Mouse (Mus musculus) left cerebral cortex, adult 9 months (tissue): ENCODE results near the gene Sorcs3.
A peak's percentile ranks its signal among the peaks of the same experiment; 100 is the strongest.

Experiments
- DNase-seq, 2 experiments: peaks; one replicate each; pipeline ENCODE4 v3.0.0; 2022; ENCODE audit warnings: low spot score in 2 of 2

The Sorcs3 gene

GRCm38 (mm10) chr19:48821283-48821715, 615.5 kb downstream of the Sorcs3 start:
- DNase-seq: peak in 1 of 2 experiments; percentile 15

GRCm38 (mm10) chr19:48834342-48834741, 628.5 kb downstream of the Sorcs3 start:
- DNase-seq: no peak

- DNase-seq: no peak
Measured at GRCm38 (mm10) chr19:48839418-48839817, 633.6 kb downstream of the Sorcs3 start.

- DNase-seq: no peak
Measured at GRCm38 (mm10) chr19:48847700-48848099, 641.9 kb downstream of the Sorcs3 start.

GRCm38 (mm10) chr19:48850466-48850865, 644.6 kb downstream of the Sorcs3 start:
- DNase-seq: no peak
